Mouse (Mus musculus): ENCODE results near the gene Grb14.

The Grb14 gene

DNA sequence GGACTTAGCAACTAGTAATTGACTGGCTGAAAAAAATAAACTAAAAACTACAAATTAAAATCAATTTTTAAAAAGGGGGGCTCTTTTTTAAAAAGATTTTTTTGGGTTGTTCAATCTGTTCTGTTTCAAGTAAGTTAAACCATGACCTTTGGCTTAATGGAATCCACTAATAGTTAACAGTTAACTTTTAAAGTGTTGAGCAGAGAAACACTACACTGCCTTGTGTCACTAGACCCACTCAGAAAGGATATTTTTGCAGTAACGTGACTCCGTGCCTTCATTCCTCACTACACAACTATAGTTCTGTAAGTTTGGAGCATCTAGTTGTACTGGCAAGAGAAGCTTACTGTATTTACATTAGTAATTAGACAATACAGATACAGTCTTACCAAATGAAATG is 50.2 kb downstream of the Grb14 start:
- DNase-seq (ENCODE audit: low read depth, low spot score) = no peak

DNA sequence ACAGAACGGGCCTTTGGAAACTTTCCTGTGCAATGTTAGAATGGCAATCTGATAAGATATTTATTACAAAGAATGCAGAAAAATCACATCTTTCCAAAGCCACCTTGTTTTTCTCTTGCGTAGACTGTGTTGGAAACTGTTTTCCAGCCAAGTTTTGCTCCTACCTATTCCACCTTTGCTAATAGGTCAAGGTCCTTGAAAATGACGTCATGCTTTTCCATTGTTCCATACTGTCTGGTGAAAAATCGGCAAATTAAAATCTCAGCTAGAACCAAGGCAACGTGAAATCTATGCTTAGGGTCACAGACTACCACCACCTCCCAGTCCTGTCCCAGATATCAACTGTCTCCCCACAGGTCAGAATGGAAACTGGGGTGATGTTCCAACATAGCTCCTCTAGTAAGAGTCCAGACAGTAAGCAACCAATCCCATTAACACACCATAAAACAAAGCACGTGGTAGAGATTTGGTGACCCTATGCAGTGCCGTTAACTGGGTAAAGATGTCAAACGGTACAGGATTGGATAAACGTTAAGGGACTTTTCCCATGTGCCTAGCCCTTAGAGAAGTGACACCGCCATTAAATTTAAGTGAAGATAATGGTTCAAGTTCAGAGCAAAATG is 50.9 kb downstream of the Grb14 start:
- no peak for DNase-seq (ENCODE audit: low read depth, low spot score)

DNA sequence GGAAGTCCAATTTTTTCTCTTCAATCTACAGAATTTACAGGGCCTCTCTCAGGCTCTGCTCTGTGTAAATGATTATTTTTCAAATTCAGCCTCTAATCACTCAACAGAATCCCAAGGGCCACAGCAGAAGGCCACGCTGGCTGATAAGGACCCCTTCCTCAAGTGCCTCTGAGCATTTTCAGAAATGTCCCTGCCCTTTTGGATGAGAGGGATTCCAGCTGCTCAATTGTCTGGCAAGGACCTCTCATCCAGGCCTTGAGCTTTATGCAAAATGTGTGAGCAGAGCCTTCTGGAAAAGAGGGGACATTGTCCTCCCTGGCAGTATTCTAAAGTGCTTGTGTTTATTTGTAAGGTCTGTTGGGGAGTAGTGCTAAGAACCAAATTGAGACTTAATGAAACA is 51.7 kb downstream of the Grb14 start:
- DNase-seq (ENCODE audit: low read depth, low spot score) = no peak

DNA sequence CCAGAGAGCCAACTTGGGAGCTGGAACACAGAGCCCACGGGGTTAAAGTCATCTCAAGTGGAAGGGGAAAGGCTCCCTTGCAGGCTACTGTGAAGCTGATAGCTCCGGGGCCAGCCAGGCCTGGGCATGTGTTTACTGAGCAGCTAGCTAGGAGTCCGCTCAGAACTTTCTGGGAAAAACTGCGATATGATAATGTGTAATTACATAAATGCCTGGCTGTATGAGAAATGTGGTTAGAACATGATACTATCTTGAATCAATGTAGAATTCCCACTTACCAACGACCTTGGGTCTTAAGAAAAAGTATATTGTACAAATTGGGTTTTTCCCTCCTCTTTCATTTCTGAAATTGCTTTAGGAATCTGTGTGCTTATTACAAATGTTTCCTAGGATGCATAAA is 53.0 kb downstream of the Grb14 start:
- no peak for DNase-seq (ENCODE audit: low read depth, low spot score)

DNA sequence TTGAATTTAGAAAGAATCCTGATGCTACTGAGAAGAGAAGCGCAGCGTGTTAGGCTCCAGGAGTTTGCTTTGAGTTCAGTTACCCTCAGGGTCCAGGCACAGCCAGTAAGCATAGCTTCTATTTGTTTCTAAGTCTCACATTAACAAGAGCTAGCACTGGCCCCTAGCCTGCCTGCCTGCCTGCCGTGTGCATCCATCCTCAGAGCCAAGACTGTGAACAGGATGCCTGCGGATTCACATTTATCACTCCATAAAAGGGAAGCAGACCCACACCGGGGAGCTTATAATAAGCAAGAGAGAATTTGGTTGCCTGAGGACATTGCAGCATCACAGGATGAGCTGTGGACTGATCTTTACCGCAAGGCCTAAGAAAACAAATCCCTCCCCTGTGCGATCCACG is 53.8 kb downstream of the Grb14 start:
- no peak for DNase-seq (ENCODE audit: low read depth, low spot score)

DNA sequence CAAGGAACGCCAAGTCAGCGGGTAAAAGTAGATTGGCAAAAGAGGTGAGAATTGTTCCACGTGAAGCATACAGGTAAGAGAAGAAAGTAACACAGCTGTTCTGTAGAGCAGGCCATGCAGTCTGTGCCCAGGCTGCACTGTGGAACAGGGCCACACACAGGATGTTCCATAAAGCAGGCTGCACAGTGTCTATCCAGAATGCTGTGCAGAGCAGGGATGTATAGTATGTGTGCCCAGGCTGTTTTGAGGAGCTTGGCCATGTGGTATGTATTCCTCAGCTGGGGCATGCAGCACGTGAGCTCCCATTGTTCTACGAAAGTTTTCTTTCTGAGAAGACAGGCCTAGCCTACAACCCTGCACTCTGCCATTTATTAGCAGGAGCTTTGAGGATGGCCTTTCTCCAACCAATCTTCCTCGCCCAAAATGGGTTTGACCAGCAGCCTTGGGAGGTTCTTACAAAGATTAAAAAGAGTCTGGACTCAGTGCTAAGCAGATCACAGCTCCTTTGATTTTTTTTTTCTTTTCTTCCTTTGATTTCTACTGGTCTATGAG is 57.8 kb downstream of the Grb14 start:
- no peak for DNase-seq (ENCODE audit: low read depth, low spot score)

DNA sequence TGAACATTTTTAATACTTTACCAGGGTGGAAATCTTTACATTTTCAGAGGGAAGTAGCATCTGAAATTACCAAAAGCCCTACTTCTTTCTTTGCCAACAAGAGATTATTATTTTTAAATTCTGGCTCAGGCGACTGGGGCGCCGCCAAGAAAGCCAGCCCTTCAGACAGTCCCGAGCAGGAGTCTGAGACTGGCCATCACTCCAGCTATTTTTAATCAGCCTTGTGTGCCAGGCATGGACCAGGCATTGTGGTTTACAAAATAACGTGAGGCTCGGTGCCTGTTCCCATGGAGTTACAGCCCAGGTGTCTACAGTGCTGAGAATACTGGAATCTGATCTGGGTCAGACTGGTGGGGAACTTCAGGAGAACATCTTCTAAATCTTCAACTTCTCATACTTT is 58.5 kb downstream of the Grb14 start:
- no peak for DNase-seq (ENCODE audit: low read depth, low spot score)

DNA sequence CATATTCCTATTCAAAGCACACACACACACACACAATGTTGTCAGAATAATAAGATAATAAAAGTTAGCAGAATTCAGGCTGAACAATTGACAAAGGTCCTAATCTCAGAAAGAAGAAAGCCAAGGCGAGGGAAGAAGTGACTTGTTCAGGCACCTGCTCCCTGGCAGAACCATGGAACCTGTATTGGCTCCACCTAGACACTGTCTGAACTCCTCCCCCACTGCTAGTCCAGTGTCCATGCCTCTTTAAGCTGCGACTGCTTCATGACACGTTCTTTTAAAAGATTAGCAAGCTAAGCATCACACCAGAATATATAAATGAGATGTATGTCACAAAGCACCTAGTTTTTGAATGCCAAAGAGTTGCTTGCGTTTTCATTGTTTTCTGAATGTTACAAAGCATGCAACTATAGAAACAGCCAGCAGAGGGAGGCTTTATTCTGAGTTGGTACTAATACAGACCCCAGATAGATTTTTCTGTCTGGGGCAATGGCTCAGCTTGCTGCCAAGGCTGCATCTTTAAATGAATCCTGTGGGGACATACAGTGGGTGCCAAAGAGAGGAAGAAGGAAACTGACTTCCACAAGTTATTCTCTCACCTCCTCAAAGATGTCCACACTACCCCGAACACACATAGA is 59.4 kb downstream of the Grb14 start:
- DNase-seq (ENCODE audit: low read depth, low spot score) = peak; percentile 41

DNA sequence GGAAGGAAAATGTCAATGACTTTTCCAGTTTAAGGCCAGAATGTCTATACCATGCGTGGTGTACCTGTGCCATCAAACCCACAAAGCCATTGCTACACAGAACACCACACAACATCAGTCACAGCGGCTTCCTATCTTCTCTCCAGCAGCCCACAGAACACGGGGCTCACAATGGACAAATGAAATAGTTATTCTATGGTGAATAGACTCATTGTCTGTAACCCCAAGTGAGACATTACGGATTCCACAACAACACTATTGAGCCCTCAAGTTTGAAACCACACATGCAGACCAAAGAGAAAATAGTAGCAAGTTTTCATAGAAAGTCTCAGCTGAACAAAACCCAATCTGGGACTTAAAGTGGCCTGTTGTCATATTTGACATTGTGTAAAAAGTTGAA is 62.6 kb downstream of the Grb14 start:
- DNase-seq (ENCODE audit: low read depth, low spot score) = no peak

DNA sequence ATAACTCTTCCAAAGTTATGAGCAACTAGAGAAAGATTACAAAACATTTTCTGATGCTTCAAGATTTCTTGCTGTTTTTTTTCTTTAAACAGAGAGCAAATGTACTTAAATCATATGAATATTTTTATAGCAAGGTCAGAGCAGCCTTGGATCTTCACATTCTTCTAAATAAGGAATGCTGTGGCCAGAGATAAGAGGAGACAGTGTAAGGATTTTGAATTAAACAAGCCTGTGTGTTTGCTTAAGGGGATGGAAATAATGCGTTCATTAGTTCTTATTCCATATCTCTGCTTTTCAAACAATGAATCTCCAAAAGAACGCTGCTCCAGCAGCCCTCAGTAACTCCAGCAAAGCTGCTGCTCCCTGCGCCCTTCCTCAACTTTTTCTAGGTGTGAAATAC is 63.4 kb downstream of the Grb14 start:
- no peak for DNase-seq (ENCODE audit: low read depth, low spot score)

DNA sequence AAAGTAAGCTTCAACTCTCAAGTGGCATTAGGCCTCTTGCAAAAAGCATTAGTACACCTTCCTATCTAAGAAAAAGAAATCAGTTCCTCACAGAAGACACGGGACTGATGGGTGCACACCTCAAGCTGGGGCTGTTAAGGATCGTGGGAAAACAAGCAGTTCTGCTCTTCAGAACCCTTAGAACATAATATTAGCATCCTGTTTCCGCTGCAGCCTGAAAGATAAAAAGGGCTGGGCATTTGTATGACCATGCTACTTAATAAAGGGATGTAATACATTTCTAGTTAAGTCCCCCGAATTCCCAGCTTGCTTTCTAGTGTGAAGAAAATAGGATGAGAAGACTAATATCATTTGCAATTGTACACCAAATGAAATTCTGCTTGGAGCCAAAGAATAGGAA is 65.1 kb downstream of the Grb14 start:
- no peak for DNase-seq (ENCODE audit: low read depth, low spot score)

DNA sequence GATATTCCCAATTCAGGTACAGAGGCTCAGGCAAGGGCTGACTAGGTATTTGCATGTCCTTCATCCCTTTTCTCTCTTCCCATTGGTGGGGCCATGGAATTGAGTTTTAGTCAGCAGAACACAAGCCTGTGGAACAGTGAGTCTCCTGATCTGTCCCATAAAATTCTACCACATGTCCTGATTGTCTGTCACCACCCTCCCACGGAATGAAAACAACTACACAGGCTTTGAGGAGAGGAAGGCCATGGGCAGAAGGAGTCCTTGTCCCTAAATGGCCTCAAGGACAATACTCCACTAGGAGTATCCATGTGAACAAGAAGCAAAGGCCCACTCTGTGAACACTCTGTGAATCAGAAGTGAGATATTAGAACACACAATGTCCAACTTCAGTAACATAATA is 69.3 kb downstream of the Grb14 start:
- DNase-seq (ENCODE audit: low read depth, low spot score) = no peak

DNA sequence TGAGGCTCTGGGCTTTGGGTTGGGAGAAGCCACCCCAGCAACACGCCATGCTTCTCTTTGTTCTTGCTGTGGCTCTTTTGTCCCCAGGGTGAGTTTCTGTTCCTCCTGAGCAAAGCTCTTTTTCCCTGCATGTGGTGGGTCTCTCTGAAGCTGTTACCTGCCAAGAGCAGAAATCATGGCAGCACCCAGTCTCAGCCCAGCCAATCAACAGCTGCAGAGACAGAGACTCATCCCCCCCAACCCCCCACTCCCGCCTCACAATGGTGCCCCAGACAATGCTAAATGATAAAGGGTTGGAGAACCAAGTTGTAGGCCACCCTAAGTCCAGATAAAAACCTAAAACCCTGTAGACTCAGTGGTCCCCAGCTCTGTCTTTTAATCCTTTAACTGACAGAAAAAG is 75.6 kb downstream of the Grb14 start:
- DNase-seq (ENCODE audit: low read depth, low spot score) = no peak

DNA sequence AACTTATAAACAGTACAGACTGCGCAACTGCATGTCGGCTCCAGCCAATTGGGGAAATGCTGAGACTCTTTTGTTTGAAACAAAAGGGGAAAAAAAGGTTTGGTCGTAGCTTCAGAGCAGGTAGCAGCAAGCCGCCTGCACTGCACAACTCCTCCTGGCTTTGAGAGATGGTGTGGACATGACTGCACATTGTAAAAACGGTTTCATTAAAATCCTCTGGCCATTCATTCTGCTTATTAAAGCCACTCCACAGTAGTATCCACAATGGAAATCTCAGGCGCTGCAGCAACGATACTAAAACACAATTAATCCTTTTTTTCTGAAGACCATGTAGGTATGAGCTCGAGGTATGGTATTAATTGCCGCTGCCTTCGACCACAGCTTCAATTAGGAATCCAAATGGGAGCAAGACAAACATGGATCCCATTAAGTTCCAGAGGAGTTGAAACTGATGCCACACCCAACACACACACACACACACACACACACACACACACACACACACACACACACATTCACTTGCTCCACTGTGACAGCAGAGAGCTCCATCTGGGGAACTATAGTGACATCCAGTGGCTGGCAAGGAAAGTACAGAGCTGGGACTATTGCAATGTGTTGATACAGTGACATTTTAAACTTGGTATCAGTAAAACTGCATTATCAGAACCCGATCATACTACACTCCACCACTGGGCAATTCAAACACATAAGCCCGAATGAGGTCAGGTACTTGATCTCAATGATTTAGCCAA is 76.2 kb downstream of the Grb14 start:
- peak; percentile 40 for DNase-seq (ENCODE audit: low read depth, low spot score)

DNA sequence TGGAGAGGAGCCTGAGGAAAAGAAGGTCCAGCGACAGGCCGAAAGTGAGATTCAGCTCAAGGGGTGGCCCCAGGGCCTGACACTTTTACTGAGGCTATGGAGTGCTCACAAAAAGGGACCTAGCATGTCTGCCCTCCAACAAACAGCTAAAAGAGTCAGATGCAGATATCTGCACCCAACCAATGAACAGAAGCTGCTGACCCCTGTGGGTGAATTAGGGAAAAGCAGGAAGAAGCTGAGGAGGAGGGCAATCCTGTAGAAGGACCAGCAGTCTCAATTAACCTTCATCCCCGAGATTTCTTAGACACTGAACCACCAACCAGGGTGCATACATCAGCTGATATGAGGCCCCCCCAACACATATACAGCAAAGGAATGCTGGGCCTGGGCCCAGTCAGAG is 77.3 kb downstream of the Grb14 start:
- DNase-seq (ENCODE audit: low read depth, low spot score) = peak; percentile 26

DNA sequence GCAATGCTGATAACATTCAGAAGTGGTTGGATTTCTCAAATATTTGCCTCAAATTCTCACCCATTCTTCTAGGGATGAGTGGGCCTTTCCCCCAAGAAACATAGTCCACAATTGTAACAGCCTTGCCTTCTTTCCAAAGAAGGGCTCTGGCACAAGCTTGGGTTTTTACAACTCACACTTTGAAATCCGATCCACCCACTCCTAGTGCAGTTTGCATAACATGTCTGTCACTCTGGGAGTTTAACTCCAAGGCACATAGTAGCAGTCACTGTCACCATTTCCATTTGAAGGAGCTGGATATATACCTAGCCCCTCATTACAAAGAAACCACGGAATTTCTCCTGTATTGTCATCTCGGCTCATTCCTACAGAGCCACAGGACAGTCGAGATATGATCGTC is 103.9 kb downstream of the Grb14 start:
- DNase-seq (ENCODE audit: low read depth, low spot score) = no peak

DNA sequence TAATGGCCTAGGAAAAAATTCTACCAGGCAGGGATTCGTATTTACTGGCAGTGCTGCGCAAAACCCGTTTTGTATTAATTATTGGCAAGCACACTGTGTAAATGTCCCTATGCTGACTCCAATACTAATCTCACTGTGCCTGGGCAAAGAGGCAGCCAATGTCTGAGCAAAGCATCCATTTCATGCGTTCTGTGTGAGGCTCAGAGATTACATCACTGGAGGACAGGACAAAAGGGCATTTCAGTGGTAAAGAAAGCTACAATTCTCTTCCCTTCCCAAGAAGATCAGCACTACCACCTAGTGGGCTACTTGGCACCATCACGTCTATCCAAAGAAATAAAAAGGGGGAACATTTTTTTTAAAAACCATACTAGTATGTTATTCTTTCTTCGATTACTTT is 109.3 kb downstream of the Grb14 start:
- DNase-seq (ENCODE audit: low read depth, low spot score) = peak; percentile 4

DNA sequence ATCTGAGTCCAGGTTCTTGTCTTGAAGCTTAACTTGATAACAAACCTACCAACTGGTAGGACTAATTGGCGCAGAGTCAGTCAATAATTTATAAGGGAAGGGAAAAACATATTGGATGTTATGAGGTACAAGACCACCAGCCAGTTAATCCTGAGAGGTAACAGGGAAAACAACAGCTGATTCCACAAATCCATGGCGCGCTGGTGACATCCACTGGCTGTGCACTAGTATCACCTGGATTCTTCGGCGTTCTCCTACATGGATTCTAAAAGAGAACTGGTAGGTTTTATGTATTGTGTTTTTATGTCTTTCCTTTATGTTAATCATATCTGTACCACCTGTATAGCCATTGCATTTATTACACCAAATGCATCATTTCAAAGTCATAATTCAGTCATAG is 119.9 kb downstream of the Grb14 start:
- DNase-seq (ENCODE audit: low read depth, low spot score) = no peak

DNA sequence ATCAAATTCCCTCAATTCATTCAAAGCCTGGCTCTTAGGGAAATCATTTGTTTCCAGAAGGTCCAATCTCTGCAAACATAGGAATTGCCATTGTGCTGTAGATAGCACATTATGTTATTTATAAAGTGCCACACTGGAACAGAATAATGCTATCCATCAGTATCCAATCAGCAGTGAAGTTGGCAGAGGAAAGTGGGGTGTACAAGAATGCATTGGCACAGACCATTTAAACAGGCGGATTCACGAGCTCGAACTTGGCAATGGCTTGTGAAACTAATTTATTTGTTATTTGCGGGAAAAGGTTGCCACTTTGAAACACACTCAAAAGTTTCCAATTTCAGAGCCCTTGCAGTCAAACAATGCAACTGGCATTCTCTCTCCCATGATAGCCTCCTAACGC is 126.9 kb downstream of the Grb14 start:
- DNase-seq (ENCODE audit: low read depth, low spot score) = no peak

DNA sequence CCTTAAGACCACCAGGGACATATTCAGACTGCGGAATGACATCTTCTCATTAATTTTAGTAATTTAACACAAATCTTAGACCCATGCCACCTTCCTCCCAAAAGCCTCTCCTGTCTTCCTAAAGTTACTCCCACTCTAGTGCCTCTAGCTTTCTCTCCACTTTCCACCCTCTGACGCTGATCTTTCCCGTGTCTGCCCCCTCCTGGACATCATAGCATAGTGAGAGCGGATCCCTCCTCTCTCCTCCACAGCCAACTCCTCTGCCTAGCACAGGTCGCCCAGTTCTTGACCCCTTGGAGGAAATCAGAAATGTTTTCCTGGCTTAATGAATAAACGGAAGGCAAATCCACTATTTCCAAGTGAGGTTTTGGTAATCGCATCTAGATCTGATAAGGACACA is 131.6 kb downstream of the Grb14 start:
- DNase-seq (ENCODE audit: low read depth, low spot score) = peak; percentile 28

DNA sequence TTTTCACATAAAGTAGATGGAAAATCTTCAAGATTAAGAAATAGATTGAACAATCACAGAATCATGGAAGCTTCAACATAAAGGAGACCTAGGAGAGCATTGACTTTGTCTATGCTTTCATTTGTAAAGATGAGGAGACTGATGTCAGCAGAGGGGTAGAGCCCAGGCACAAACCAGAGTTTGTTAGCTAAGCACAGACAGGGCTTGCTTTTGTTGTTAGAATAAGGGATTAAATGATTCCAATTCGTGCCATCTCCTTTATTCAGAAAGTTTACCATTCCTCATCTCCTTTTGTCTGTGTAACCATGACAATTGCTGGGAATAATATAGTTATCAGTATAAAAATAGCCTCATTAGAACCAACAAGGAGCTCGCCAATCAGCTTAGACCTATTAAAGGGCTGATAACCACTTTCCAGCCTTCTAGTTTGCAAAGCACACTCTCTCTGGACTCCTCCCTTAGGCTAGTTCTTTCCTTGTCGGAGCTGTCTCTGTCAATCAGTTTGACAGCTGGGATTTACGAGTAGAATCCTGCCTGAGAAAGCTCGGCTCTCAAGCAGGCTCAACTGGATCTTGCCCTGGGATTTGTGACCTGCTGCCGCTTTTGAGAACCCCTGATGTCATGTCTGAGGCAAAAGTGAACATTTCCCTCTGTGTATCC is 137.6 kb downstream of the Grb14 start:
- DNase-seq (ENCODE audit: low read depth, low spot score) = no peak

DNA sequence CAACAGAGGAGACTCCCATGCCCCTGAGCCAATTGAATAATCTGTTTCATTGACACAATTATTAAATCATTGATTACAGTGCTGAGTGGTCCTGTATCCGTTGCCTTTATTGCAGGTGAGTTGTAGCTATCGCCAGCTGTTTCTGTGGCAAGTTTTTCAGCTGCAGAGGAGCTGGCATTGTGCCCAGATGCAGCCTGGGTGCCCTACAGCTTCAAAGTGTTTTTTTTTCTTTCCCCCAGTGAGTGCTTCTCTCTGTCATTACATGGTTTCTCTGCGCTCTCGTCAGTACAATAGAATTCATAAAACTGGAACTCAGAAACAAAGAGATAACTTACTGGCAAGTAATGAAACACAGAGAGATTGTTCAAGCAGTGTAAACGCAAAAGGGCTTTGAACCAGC is 139.1 kb downstream of the Grb14 start:
- DNase-seq (ENCODE audit: low read depth, low spot score) = no peak
